Mouse (Mus musculus) cortical plate, adult 2 months (tissue): Measurements from ENCODE around the gene Naa80.

Source experiments
- CTCF ChIP-seq: fragments of 200-500 bp; IDR thresholded peaks from 2 replicates; pipeline ENCODE4 v1.5.1; 2011; ENCODE audit warnings: mild to moderate bottlenecking, control low read depth, low read length; ENCODE audit not compliant: insufficient read depth; ENCODE audit errors: extremely low read depth
- POLR2A ChIP-seq: fragments of 200-500 bp; IDR thresholded peaks from 2 replicates; pipeline ENCODE4 v1.6.1; 2011; ENCODE audit warnings: mild to moderate bottlenecking, low read length, control low read depth; ENCODE audit not compliant: insufficient read depth; ENCODE audit errors: extremely low read depth

DNA sequence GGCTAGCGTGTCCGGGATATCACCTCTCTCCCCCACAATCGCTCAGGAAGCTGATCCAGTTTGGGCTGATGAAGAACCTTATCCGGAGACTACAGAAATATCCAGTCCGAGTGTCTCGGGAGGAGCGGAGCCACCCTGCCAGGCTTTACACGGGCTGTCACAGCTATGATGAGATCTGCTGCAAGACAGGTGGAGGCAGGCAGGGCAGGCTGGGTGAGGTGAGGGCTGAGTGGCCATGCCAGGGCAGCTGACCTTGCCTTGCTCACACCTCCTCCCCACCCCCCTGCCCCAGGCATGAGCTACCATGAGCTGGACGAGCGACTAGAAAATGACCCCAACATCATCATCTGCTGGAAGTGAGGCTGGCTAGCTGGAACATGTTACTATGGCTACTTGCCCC, 33.5 kb upstream of the Naa80 start:
- TF ChIP-seq POLR2A (no peak), CTCF (no peak)
